Mouse (Mus musculus) liver, embryonic 14.5 days (tissue): ENCODE results near the gene Bola3.

Source experiments
- CTCF ChIP-seq: IDR thresholded peaks from 2 replicates; pipeline ENCODE4 v1.5.1; 2016; ENCODE audit warnings: antibody characterized with exemption, low read depth, control low read depth
- EP300 ChIP-seq: IDR thresholded peaks from 2 replicates; pipeline ENCODE4 v1.6.1; 2016; ENCODE audit warnings: antibody characterized with exemption, low read depth

DNA sequence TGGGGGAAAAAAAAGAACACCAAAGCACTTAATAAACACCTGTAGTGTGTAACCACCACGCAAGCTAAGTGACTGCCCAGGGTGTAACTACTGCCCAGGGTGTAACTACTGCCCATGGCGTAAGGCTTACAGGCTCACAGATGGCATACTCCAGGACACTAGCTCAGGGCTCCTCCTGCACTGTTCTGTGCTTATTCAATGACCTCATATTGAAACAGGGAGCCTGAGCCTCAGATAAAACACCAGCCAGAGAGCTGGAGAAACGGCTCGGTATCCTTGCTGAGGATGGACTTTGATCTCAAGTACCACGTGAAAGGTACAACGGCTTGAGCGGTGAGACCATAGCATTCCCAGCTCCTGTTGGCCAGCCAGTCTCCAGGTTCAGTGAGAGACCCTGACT lies 36.9 kb upstream of the Bola3 start:
- TF ChIP-seq CTCF (no peak), EP300 (no peak)
